Mouse (Mus musculus) layer of hippocampus, adult 8-10 months (tissue): ENCODE measurements at regions not wholly inside any gene's neighbourhood (a gene's known extent, or its start where the extent isn't known, plus 50 kb on each side); places are given as distances from the start of the nearest gene placed in this dataset.

ENCODE experiments used
- DNase-seq, 2 experiments: peaks; one replicate each; pipeline ENCODE4 v3.0.0; 2022; ENCODE audit warnings: low spot score in 2 of 2

DNA sequence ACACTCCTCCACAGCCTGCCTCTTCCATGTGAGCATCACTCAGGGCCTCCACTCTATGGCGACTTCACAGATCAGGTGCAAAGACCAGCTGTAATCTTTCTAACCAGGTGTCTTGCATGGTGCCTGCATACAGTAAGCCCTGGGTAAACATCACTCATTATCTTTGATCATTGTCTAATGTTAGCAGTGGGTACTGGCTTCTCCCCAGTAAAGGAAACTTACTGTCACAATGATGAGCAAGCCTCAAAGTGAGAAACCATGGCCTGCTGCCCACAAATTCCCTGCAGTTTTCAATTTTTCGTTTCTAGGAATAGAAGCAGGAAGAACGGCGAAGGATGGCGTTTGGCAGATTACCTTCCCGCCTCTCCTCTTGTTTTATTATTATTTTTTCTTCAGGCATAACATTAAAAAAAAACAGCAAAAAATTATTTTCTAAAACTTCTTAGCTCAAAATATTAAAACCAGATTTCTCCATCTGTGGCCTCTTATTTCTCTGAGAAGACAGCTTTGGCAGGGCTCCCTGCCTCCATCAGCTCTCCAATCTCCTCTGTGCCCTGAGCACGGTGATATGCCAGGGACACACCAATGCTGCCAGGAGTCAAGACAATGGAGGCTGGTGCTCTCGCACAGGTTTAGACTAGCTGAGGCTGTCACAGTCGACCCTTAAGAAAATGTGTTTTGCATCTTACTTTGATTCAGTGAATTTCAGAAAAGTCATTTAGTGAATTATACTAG is 169.2 kb upstream of the Cxcl12 start:
- DNase-seq = peak; percentile 10 to 37

DNA sequence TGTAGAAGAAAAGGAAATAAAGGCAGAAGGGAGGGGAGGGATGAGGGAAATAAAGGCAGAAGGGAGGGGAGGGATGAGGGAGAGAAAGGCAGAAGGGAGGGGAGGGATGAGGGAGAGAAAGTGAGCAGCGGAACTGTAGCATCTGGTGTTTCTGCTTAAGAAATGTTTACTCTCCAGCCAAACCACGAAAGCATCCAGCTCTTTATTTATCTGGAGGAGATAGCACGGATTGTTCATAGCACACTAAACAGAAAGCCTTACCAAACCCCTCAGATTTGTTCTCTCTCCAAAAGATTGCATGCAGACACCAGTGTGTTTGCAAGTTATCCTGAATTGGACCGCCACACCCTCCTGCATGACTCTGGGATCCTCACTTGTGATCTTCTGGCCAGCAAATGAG is 168.4 kb upstream of the Cxcl12 start:
- DNase-seq = no peak

DNA sequence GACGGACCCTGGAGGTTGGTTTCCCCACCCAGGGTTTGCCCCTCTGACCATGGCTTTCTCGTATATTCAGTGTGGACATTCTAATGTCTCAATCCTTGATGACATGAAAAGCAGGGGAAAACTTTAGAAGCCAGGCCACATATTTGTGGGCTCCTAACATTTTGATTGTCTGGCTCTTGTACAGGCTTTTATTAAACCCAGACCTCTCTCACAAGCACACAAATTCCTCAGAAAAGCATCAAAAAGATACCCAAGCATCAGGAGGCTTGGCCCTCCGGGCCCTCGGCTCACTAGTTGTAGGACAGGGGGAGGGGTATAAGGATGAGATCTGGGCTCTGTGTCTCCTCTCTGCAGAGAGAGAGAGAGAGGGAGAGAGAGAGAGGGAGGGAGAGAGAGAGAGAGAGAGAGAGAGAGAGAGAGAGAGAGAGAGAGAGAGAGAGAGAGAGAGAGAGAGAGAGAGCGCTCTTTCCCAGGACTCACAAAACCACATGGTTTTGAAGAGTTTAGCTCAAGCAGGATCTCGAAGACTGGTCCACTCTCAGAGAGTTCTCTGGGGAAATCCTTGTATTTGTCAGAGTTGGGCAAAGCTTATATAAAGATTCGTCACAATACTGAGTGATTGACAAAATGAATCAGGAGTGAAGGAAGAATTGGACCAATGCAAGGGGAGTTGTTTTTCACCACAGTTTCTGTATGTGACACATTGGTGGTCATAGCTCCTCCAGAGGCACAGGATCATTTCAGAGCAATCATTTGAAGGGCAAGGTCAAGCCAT is 167.2 kb upstream of the Cxcl12 start:
- DNase-seq = no peak

DNA sequence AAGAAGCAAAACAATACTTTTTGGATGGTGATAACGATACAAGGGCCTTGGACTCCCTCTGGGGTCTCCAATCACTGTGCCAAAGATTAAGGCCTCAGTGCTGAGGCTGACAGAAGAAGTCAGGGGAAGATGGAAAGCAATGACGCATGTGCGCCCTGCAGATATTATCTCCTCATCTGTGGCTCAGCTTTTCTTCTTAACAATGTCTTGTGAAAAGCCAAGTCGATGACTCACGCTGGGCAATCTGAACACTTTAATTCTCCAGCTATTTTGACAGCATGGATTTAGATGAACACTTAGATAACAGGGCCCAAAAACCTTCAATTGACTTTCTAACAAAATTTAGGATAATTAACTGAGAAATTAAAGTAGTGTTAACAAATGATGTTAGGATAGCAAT is 155.7 kb upstream of the Cxcl12 start:
- DNase-seq = no peak

DNA sequence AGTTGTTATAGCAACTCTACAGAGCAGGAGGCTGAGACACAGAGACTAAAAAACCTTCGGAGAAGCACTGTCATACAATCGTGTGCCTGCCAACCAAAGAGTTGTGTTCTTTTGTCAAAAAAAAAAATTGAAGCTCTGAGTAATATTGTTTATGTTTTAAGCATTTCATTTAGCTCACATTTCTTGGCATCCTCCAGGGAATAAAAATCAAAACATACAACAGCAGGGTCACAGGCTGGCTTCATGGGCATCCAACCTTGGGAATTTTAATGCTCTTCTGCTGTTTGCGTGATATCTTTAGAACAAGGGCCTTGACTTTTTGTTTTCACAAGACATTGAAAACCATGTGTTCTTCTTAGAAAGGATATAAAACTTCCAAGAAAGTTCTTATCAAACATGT is 152.9 kb upstream of the Cxcl12 start:
- no peak for DNase-seq

DNA sequence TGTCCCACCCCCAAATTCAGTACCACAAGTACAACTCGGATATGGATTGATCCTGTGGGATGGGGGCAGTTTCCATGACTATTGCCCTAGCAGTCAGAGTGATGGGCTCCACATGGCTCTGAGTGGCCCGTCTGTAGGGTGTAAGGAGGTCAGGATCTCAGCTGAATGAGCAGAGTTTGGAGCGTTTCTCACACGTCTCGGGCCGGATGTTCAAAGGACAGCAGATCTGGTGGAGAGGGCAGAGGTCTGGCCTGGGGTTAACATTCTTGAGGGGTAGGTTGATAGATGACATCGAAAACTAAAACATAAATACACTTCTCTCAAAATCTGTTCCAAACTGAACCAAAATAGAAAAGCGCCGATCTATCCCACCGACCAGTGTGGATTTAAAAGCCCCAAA is 146.5 kb upstream of the Cxcl12 start:
- DNase-seq = no peak

DNA sequence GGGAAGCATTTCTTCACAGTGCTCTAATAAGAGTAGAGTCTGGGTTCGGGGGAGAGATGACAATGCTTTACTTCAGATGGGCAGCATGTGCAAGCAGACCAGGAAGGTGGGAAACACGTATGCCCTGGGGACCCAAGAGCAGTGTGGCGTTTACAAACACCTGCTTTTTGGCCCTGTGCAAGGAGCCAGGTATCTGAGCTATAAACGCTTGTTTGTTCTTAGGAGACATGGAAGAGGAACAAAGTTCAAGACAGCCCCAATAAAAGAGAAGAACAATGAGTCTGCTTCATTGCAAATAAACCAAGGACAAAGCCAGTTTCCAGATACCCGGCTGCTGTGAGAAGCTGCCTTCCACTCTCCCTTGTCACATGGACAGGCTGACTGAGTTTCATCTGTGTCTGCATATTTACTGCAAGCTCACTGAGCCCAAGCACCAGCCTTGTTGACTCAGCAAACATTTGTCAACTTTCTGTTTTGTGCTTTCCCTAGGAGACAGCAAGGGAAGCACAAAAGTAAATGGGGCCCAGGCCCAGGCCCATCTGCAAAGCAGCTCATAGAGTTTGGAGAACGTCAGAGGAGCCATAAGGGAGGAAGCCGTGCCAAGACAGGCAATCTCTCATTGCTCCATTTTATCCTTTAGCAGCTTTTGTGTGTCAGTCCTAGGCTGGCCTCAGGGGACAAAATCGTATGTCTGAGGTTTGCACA is 136.1 kb upstream of the Cxcl12 start:
- DNase-seq = peak; percentile 5 to 7

DNA sequence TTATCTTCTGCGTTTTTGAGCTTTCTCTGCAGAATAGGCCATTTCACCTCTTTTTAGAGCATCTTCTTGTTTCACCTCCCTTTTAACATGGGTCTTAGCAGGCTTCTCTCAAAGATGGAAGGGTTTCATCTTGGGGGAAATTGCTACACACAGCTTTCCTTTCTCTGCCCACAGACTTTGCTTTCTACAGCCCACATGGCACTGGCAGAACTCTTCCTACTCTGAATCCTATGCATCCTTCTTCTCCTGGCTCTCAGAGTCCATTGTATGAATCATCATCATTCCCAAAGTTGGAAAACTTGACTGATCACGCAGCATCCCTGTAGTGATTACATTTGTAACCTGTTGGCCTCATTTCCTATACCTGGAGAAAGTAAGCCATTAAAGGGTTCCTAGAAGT is 124.6 kb upstream of the Cxcl12 start:
- DNase-seq = no peak

DNA sequence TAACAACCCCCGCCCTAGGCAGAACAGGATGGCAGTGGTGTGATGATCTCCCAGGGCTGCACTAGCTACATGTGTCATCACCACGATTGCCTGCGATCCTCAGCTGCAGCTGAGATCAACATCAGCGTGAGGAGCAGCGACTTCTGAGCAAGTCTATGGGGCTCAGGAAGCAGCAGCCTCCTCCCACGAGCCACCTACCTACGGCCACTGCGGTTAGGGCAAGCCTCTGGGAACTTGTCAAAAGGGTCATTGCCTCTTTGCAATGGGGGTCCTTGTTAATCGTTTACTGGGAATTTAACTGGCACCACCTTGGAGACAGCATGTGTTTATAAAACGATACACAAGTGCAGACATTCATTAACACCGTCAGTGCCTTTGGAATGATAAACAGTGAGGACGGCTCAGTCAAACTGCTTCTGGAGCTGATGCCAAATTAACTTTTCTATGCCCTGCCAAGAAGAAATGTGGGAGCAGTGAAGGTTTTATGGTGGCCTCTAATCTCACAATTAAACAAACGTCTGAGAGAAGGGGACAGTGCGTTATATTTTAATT is 118.8 kb upstream of the Cxcl12 start:
- no peak for DNase-seq

DNA sequence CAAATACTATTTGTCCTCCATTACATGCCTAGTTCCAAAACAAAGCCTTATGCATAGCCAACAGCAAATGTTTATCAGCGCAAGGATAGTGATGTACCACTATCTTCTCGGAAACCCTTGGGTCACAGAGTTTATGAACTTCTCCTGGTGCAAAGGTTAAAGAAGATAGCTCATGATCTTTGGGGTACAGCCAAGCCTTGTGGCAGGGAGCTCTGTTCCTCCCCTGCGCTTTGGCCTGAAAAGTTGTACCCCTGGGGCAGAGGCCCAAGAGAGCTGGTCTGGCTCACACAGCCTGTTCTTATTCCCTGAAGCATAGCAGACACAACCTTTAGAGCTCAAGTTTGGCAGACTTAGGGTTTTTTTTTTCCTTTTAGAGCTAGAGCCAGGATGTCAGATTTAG is 107.6 kb upstream of the Cxcl12 start:
- DNase-seq = no peak

DNA sequence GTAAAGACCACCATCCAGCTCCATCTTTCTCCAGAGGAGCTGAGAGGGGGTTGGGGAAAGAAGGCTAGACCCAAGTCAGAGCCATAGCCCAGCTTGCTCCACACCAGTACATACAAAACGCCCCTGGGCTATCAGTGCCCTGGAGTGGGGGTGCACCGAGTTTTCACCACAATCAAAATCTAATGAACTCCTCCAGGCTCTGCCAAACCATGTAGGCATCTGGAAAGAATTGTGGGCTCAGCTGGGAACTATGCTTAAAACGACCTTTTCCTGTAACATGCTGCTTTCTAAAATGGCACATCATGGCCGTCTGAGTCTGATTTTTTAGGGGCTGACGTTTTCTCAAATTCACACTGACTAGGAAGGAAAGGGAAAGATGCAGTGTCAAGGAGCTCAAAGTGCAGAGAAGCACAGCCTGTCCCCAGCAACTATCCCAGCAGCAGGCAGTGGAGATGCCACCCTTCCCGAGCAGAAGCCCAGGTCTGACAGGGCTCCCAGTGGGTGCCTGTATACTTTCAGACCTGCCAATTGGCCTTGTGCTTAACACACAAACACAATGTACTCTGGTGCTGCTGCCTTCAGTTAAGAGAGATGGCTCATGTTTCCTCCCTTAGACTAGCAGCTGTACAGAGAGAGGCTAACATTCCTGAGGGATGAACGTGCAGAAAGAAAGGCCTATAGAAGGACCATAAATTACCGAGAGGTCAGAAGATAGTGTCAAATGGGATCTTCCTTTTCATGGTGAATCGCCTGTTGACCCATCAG is 100.6 kb upstream of the Cxcl12 start:
- no peak for DNase-seq

DNA sequence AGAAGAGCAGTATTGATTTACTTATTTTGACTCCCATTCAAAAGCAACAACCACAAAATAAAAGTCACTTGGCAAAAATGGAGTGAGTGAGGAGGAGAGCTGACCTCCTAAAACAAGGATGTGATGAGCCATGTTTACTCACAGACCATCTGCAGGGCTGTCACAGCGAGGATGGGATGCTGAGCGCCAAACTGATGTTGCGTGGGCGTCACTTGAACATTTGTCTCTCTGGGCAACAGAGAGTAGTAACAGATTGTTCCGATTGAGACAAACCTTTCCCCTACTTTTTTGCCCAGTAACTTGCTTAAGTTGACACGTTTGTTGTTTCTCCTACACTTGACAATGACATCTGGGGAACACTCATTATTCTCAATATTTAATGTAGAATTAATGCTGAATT is 97.0 kb upstream of the Cxcl12 start:
- peak; percentile 76 to 81 for DNase-seq

DNA sequence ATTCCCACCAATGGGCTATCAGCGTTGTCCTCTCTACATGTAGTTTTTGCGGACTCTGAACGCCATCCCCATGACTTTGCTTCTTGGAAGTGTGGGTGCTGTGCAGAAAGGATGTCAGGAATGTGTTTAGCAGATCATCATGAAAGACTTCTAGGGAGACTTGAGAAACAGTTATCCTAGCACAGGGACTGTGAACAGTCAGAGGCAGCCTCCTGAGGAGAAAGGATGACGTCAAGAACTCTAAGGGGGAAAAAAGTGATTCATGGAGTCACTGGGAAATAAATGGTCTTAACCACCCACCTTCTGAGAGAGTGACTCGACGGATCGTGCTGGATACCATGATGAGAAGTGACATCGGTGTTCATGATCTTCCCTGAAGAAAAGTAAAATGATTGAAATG is 96.5 kb upstream of the Cxcl12 start:
- DNase-seq = no peak

DNA sequence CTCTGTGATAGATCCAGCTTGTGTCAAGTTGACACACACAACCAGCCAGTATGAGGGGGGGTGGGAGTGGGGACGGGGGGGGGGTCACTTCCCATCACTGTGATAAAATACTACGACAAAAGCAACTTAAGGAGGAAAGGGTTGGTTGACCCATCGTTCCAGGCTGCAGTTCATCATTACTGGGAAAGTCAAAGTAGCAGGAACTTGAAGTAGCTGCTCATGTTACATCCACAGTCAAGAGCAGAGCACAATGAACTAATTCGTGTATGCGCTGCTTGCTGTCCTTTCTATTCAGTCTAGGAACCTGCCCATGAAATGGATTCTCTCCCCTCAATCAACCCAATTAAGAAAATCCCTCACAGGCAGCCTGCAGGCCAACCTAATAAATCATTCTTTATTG is 88.8 kb upstream of the Cxcl12 start:
- DNase-seq = no peak

DNA sequence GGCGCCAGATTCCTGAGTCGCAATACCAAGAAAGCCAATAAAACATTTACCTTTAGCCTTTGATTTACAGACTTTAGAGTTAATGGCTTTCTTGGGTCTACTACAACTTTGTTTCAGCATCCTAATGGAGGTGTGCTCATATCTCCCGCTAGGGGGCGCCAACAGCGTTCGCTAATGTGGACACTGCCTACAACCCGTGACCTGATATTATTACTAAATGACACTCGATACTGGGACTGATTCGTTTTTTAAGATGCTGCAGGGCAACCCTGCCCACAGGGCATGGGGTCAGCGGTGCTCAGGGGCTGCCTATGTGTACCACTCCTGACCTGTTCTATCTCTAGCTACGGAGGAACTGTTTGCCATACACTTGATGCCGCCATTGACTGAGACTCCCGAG is 87.4 kb upstream of the Cxcl12 start:
- DNase-seq = no peak

DNA sequence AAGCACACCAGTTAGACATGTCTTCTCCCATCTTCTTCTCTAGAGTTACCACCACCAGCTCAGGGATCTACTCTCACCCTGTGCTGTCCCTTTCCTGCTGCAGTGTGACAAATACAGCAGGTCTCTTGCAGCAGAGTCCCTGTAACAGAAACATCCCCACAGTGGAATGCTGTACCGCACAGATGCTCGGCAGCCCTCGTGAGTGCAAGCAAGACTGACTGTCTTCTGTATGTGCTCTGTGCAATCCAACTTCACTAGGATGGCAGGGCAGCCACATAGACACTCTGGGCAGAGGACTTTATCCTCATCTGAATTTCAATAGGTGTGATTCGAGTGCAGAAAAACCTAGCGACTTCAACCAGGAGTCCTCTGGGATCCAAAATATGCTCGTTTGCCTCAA is 84.1 kb upstream of the Cxcl12 start:
- no peak for DNase-seq

DNA sequence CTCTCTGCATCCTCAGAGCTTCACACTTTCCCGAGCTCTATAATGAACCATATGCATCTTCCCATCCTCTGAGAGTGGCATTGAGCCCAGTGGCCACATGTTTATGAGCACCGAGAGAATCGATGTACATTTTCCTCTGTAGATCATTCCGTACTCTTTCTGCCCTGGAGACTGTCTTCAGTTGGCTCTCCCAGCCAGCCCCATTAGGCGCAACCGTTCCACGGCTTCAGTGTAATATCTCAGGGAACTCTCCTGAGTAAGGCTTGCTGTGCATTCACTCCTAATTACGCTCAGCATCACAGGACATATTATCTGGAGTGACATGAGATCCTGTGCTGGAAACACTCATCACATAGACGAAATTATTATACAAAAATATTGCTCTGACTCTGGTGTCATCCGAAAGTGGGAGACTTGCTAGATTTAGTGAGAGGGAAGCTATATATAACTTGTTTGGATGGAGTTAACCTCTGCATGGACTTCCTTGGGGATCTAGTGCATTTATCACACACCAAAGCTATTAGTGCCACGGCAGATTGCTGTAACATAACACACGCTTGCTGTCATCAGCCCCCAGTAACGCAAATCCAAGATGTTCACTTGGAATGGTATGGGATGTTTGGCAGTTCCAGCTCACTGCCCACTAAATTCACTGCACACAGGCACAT is 83.4 kb upstream of the Cxcl12 start:
- no peak for DNase-seq

DNA sequence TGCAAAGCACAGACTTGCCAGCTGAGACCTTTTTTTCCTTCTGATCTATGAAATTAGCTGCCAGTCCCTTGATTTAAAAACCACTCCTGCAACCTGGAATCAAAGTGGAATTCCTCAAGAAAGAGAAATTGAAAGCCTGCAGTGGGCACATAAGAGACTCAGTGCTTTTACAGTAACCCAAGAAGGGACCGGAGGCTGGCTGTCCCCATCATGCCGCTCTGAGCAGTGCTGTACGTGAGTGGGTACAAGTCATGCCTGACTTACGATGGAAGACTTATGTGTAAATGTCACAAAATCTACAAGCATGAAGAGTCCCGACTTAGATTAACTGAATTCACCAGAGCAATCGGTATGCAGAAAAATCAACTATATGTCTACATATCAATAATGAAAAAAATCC is 73.6 kb upstream of the Cxcl12 start:
- DNase-seq = no peak

DNA sequence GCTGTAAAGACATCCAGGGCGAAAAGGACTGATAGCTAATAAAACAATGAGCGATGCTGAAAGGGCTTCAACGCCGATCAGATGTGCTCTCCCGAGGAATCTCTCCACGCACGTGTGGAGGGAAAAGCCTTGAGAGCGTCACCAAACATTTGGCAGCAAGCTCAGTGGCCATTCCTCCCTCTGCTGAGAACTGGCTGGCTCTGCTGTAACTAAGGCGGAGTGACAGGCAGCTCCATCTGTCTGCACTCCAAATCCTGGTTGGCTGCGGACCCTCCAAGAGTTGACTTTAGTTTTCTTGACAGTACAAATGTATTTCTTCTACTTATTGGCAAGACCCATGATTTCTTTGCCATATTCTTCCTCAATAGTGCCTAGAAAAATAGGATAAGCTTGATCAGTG is 68.5 kb upstream of the Cxcl12 start:
- peak; percentile 11 to 14 for DNase-seq

DNA sequence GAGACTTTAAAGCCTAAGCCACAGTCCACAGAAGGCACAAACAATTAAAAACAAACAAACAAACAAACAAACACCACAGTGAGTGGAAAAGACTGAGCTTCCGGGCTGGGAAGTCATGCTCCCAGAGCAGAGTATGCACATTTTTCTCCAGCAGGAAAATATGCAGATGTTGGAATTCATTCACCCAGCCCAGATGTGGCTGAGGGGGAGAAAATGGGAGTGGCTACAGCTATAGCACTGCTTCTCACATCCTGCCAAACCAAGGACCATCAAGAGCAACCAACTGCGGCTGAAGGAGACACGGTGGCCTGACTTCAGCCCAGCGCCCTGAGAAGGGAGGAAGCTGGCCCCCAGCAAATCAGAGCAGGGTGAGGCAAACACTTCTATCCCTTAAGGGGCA is 65.6 kb upstream of the Cxcl12 start:
- DNase-seq = no peak

DNA sequence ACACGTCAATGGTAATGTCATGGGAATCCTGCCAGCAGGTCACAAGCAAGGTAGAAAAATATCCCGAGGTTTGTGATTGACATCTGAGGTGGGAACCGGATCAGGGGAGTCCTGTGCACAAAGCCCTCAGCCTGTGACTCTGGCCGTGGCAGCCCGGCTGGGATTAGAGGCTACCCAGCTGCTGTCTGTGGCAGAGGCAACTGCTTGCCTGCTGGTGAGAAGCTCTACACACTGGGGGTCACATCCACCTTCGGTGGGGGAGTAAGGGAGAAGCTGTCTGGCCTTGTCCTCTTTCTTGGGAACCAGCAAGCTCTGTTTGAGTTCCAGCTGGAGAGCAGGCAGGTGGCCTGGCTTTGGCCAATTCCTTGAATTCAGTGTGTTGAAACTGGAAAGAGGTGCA is 64.3 kb upstream of the Cxcl12 start:
- DNase-seq = no peak
